Mouse (Mus musculus) hindbrain, postnatal 0 days (tissue): Measurements from ENCODE around the gene Atg9b. TPM values are rescaled to one million over a fixed set of nuclear protein-coding genes. Genes with fewer than 3 reads are reported as not detected.

Experiments used
- ATAC-seq: fragments of 200-750 bp; cut with Nextera tagmentation; 2 replicates; pipeline ENCODE4 v1.8.0; 2017; ENCODE audit warnings: mild to moderate bottlenecking, moderate TSS enrichment, moderate library complexity
- DNase-seq: peaks from one replicate; pipeline ENCODE4 v3.0.0-alpha.2; 2015; ENCODE audit warnings: low spot score
- H3K27ac ChIP-seq: fragments of 300-500 bp; sonication (generic); 2 replicates; pipeline ENCODE4 v1.5.1; 2014; ENCODE audit warnings: mild to moderate bottlenecking
- H3K27me3 ChIP-seq: fragments of 300-500 bp; sonication (generic); 2 replicates; pipeline ENCODE4 v1.6.1; 2014; ENCODE audit warnings: low read length, mixed read lengths; ENCODE audit not compliant: insufficient read depth
- H3K36me3 ChIP-seq: fragments of 300-500 bp; sonication (generic); 2 replicates; pipeline ENCODE4 v1.6.1; 2014; ENCODE audit warnings: low read length, mixed read lengths; ENCODE audit not compliant: insufficient read depth
- H3K4me1 ChIP-seq: fragments of 300-500 bp; sonication (generic); 2 replicates; pipeline ENCODE4 v1.6.1; 2014; ENCODE audit warnings: antibody characterized with exemption, low read length, mixed read lengths; ENCODE audit not compliant: insufficient read depth
- H3K4me2 ChIP-seq: fragments of 300-500 bp; sonication (generic); 2 replicates; pipeline ENCODE4 v1.6.1; 2014; ENCODE audit warnings: low read depth, mild to moderate bottlenecking, low read length, moderate library complexity, mixed read lengths
- H3K4me3 ChIP-seq: fragments of 300-500 bp; sonication (generic); 2 replicates; pipeline ENCODE4 v1.5.1; 2014; ENCODE audit warnings: low read length
- H3K9ac ChIP-seq: fragments of 300-500 bp; sonication (generic); replicated peaks from 2 replicates; pipeline ENCODE4 v1.6.1; 2014; ENCODE audit warnings: mild to moderate bottlenecking, low read length, moderate library complexity, mixed read lengths
- H3K9me3 ChIP-seq: fragments of 300-500 bp; sonication (generic); 2 replicates; pipeline ENCODE4 v1.6.1; 2016; ENCODE audit warnings: low read length, mixed read lengths
- CTCF ChIP-seq: IDR thresholded peaks from 2 replicates; pipeline ENCODE4 v1.5.1; 2016; ENCODE audit warnings: antibody characterized with exemption, control low read depth, low read depth
- WGBS: fragments of 180-500 bp; shearing (Covaris S2); extraction: QIAGEN DNeasy Blood & Tissue Kit; methylation state at CpG from one replicate; pipeline ENCODE4 v1.1.7; 2014; 5-methylcytosine and 5-hydroxymethylcytosine counted together
- polyA plus RNA-seq: library from polyadenylated mRNA; unstranded; fragments of >200 nt; fragmentation: Nextera tagmentation; extraction: Ambion mirVana; gene quantifications from 2 replicates; pipeline ENCODE4 v1.2.1, GENCODE M21; 2015
- total RNA-seq: library from RNA; depleted of rRNA; stranded (reverse); fragments of >200 nt; gene quantifications from 2 replicates; pipeline ENCODE4 v1.2.3, GENCODE M21; 2014

Gene Atg9b
- total and polyA plus RNA-seq, 2 experiments from 2014 or later, result 6.1 to 9.8 TPM

DNA sequence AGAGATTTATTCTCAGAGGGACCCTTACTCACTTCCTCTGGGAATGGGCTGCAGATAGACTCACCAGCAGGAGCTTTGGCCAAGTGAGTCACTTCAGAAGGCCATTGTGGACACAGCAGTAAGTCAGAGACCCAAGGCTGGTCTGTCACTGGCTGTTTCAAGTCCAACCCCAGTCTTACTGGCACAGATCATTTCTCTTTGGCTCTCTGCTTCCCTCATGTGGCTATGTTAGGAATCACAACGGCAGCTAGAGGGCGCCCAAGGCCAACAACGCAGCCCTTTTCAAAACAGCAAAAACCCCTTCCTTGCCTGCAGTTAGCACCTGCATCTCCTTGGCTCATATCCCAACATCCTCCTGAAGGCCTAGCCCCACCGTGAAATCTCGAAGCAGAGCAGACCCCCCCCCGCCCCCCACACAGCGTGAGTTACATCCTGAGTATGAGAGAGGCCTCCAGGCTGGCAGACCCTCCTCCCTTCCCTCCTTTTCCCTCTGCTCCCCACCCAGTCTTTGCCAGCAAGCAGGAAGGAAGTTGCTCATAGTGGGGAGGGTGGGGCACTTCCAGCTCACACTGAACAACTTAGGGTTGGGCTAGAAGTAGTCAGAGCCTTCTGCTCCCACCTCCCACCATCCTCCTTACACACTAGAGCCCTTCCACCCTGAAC is 31.0 kb downstream of the Atg9b start:
- H3K36me3 ChIP-seq, result no peaks in the 10 kb centered on the region
- no peaks in the 10 kb centered on the region for H3K4me1 ChIP-seq
- no peaks in the 10 kb centered on the region for H3K27me3 ChIP-seq
- TF ChIP-seq CTCF, result peak; percentile 99
- H3K4me3 ChIP-seq, result no peak overlapping the region
- no peak overlapping the region for H3K4me2 ChIP-seq
- ATAC-seq (peak; percentile 73), DNase-seq (peak; percentile 89)
- WGBS, result 0% methylated on average over 7 of the region's 7 CpGs
- H3K27ac ChIP-seq, result no peak overlapping the region
- H3K9ac ChIP-seq, result no peak overlapping the region
- no peaks in the 10 kb centered on the region for H3K9me3 ChIP-seq

DNA sequence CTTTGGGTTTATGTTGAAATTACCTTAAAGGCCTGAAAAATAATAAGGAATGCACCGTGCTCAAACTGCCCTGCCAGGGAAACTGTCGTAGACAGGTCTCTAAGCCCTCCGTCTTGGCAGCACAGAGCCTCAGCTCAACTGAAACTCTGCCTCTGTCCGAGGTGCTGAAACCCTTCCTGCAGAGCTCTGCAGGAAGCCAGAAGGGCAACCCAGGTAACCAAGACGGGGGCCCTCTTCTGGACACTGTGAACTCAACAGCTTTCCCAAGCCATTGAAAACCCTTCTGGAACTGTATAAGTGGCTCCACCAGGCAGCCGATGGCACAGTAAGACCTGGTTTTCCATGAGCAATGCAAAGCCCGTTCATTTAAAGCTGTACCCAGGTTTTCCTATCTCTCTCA is 34.5 kb downstream of the Atg9b start:
- ATAC-seq (0 out of 2 replicates have a peak, but pooled peaks have one; percentile 13), DNase-seq (peak; percentile 85)
- H3K36me3 ChIP-seq, result no peaks in the 10 kb centered on the region
- no peak overlapping the region for H3K27ac ChIP-seq
- TF ChIP-seq CTCF, result peak; percentile 69
- H3K4me3 ChIP-seq, result no peak overlapping the region
- H3K9me3 ChIP-seq, result no peaks in the 10 kb centered on the region
- no peaks in the 10 kb centered on the region for H3K27me3 ChIP-seq
- WGBS, result 19% methylated on average over 7 of the region's 7 CpGs
- H3K4me1 ChIP-seq, result peaks cover 6% of the 10 kb centered on the region; the same call in 1 of the 2 replicates
- H3K9ac ChIP-seq, result no peak overlapping the region
- no peak overlapping the region for H3K4me2 ChIP-seq

DNA sequence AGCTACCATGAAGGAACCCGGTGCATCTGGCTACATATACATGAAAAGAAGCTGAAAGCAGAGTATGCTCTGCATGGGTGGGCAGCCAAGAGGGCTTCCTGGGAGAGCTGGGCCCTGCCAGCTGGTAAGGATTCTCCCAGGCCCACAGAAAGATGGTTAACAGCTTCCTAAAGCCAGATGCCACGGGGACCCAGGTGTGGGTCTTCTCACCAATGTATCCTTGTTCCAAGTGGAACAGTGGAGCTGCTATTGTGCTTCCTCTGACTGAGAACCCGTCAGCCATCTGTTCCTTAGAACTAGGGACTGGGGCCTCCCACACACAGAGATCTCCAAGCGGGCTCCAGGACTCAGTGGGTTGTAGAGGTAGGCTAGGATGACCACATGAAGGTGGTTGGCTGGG is 35.2 kb downstream of the Atg9b start:
- Histone ChIP-seq H3K4me1 (peaks cover 9% of the 10 kb centered on the region; the same call in 1 of the 2 replicates), H3K27ac (no peak overlapping the region), H3K4me2 (no peak overlapping the region), H3K4me3 (no peak overlapping the region), H3K9me3 (no peaks in the 10 kb centered on the region), H3K27me3 (no peaks in the 10 kb centered on the region), H3K36me3 (no peaks in the 10 kb centered on the region), H3K9ac (no peak overlapping the region)
- 42% methylated on average over 4 of the region's 4 CpGs for WGBS
- no peak for ATAC-seq
- DNase-seq, result no peak
- TF ChIP-seq CTCF, result no peak

DNA sequence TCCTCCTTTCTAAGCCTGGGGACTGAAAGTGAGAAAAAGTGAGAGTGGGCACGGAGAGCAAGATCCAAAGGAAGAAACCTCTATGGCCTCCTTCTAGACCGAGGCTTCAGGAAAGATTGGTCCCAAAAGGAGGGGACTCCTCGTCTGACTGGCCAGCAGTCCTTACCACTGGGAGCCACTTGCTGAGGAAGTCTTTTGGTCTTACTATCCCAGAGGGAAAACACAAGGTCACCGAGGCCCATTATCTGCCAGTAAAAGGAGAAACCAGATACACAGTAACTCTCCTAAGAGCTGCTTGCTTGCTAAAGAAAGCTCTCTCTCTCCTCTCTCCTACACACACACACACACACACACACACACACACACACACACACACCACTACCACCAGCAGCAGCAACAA is 38.6 kb downstream of the Atg9b start:
- WGBS, result 34% methylated on average over 4 of the region's 4 CpGs
- DNase-seq (no peak), ATAC-seq (no peak)
- Histone ChIP-seq H3K27me3 (no peaks in the 10 kb centered on the region), H3K27ac (peak overlapping the region; percentile 76; the same call in 1 of the 2 replicates), H3K4me2 (no peak overlapping the region), H3K4me1 (peaks cover 27% of the 10 kb centered on the region), H3K9me3 (no peaks in the 10 kb centered on the region), H3K9ac (no peak overlapping the region), H3K36me3 (no peaks in the 10 kb centered on the region), H3K4me3 (no peak overlapping the region)
- no peak for TF ChIP-seq CTCF

DNA sequence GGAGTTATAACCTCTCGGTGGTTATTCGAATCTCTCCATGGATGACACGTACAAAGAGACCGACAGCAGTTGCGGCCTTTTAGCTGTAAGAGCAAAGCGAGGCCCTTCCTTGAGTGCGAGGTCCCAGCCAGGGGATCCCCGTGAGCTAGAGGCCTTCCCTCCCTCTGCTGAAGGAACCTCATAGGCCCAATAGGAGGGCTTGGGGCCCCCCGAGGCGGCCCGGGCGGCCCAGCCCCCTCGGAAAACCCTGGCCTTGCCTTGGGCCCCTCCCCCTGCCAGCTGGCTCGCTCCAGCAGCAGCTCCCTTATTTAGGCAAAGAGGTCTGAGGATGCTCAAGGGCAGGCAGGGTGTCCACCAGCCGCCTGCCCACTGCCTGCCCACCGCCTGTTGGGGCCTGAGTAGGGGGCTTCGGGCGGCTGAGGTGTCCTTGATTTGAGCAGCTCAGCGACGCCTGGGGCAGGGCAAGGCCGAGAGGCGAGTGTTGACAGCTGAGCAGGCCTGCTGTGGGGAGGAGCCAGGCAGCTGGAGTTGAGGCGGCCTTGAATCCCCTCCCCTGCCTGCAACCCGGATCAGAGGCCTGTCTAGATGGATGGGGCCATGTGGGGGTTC is 39.6 kb downstream of the Atg9b start:
- ATAC-seq, result peak; percentile 22; the same call in 1 of the 2 replicates
- Histone ChIP-seq H3K9me3 (no peaks in the 10 kb centered on the region), H3K4me1 (peaks cover 27% of the 10 kb centered on the region), H3K4me3 (peak overlapping the region; percentile 70), H3K9ac (peak overlapping the region; percentile 78; the same call in 1 of the 2 replicates), H3K27ac (peak overlapping the region; percentile 76), H3K36me3 (no peaks in the 10 kb centered on the region), H3K27me3 (no peaks in the 10 kb centered on the region), H3K4me2 (peak overlapping the region; percentile 99)
- DNase-seq, result peak; percentile 54
- TF ChIP-seq CTCF, result no peak
- 3% methylated on average over 22 of the region's 24 CpGs for WGBS

DNA sequence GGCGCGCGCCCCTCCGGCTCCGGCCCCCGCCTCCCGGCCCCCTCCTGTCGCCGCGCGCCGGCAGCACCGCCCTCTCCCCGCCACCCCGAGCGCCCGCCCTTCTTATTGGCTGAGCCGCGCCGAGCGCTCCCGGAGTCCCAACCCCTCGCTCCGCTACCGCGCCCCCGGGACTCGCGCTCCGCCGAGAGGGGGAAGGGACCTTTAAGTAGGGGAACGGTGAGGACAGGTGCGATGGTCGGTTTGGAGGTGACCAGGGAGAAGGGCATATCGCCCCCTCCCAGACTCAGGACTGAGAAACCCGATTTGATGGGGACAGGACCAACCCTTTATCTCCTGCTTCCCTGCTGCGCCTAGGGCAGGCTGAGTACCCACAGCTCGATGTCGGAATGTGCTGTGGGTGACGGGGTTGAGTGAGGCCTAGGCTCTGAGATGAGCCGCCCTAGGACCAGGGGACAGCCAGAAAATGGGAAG is 40.2 kb downstream of the Atg9b start:
- TF ChIP-seq CTCF, result no peak
- peak; percentile 94 for DNase-seq
- H3K4me2 ChIP-seq, result peak overlapping the region; percentile 99
- peak overlapping the region; percentile 76 for H3K27ac ChIP-seq
- H3K27me3 ChIP-seq, result no peaks in the 10 kb centered on the region
- peak; percentile 89 for ATAC-seq
- H3K9me3 ChIP-seq, result no peaks in the 10 kb centered on the region
- no peaks in the 10 kb centered on the region for H3K36me3 ChIP-seq
- H3K9ac ChIP-seq, result peak overlapping the region; percentile 78
- under 1% methylated on average over 38 of the region's 41 CpGs for WGBS
- peaks cover 27% of the 10 kb centered on the region for H3K4me1 ChIP-seq
- peak overlapping the region; percentile 70 for H3K4me3 ChIP-seq

DNA sequence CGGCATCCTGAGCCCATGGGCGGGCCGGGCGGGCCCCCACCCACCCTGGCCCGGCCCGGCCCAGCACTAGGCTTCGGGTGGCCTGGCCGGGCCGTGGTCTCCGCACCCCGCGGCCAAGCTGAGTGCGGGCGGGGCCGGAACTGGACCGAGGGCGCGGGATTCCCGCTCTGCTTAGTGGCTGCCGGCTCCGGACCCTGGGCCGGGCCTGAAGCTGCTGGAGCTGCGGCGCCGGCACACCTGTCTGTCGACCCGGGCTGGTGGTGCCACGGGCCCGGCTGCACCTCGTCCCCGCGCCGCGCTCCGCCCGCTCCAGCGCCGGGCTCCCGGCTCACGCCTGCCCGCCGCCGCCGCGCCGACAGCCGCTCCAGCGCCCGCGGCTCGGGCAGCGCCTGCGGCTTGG is 40.7 kb downstream of the Atg9b start, which contains the start of gene Kcnh2:
TSS of gene Kcnh2 (minus strand) at position 327 of the 400 bp plus-strand sequence.
- no peaks in the 10 kb centered on the region for H3K27me3 ChIP-seq
- TF ChIP-seq CTCF, result no peak
- ATAC-seq (peak; percentile 36), DNase-seq (no peak)
- peak within 1 kb of the TSS; percentile 99 for H3K4me2 ChIP-seq
- H3K4me1 ChIP-seq, result peaks cover 27% of the 10 kb centered on the region
- WGBS, result 0% methylated on average over 16 of the region's 53 CpGs
- no peaks in the 10 kb centered on the region for H3K9me3 ChIP-seq
- no peaks in the 10 kb centered on the region for H3K36me3 ChIP-seq
- H3K9ac ChIP-seq, result peak within 1 kb of the TSS; percentile 78
- peak within 1 kb of the TSS; percentile 76 for H3K27ac ChIP-seq
- H3K4me3 ChIP-seq, result peak within 1 kb of the TSS; percentile 70
